Comparison of ENCODE assay signal across 11 mouse cellular contexts in the genomic region with DNA sequence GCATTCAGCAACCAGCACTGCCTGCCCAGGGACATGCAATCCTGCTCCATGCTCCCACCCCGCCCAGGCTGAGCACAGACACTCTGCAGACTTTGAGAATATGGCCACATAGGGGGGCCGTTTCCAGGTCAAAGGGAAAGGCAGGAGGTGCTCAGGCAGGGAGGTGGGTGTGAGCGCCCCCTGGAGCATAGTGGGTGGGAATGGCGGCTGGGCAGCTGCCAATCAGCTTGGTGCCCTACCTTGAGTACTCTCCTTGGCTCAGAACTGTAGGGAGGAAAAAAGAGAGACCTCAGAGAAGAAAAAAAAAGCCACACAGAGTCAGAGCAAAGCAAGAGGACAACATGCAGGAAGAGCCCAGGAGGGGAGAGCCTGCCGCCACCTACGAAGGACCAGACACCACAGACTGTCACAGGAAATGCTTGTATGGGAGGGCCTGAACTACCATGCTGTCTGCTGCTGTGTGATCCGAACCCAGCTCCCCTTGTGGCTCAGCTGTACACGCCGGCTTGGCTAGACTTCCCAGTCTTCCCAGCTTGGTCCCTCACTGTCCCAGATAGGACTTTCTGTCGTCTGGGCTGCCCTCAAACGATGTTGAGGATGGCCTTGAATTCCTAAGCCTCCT. TPM values are rescaled to one million over a fixed set of nuclear protein-coding genes. Genes with fewer than 3 reads are reported as not detected.
DNase-seq lines count a peak whose midpoint lies in the region; ATAC-seq and TF ChIP-seq lines count a peak whose summit lies in the region.
"Had no signal": no experiment of that assay in that cellular context is flagged by ENCODE, and none has a peak within 500 bp of the region (broad histone marks: within the 10 kb centered on the region; RNA-seq: fewer than 3 reads in every experiment).

No protein-coding gene starts in this region.

- no peak overlapping the region for H3K9ac ChIP-seq in liver, embryonic 14.5 days (replicated peaks)

- peaks cover 35% of the 10 kb centered on the region for H3K27me3 ChIP-seq in E14TG2a.4 (ENCODE audit: insufficient read depth, low read length)
- H3K27me3 ChIP-seq in liver, embryonic 14.5 days (ENCODE audit: control insufficient read depth, insufficient read depth, low read length), result no peaks in the 10 kb centered on the region
- H3K27me3 ChIP-seq: Patski had no signal

- H3K27ac ChIP-seq in left cerebral cortex, adult 2 months, result no peak overlapping the region
- no peak overlapping the region for H3K27ac ChIP-seq in liver, embryonic 14.5 days

- TF ChIP-seq EP300 in liver, embryonic 14.5 days (IDR thresholded peaks at IDR 0.05; ENCODE audit: low read depth), result no peak

- ATAC-seq in liver, embryonic 14.5 days (ENCODE audit: insufficient read depth), result no peak

- peaks cover 71% of the 10 kb centered on the region for H3K4me1 ChIP-seq in E14TG2a.4 (replicated peaks; ENCODE audit: low read depth, low read length)
- no peaks in the 10 kb centered on the region for H3K4me1 ChIP-seq in liver, embryonic 14.5 days (replicated peaks; ENCODE audit: control insufficient read depth in 2 of 2, insufficient read depth in 2 of 2, low read length in 1 of 2)

- H3K9me3 ChIP-seq in E14TG2a.4 (ENCODE audit: low read length), result no peaks in the 10 kb centered on the region
- H3K9me3 ChIP-seq in liver, embryonic 14.5 days (ENCODE audit: control insufficient read depth, low read length), result no peaks in the 10 kb centered on the region

- H3K4me3 ChIP-seq in left cerebral cortex, adult 2 months, result no peak overlapping the region
- H3K4me3 ChIP-seq in E14TG2a.4 (replicated peaks; ENCODE audit: low read length), result no peak overlapping the region
- no peak overlapping the region for H3K4me3 ChIP-seq in liver, embryonic 14.5 days (ENCODE audit: insufficient read depth in 1 of 2, low read depth in 2 of 2, low read length in 2 of 2)

- no peak overlapping the region for H3K4me2 ChIP-seq in liver, embryonic 14.5 days (ENCODE audit: low read depth)

- intact Hi-C loops in left cerebral cortex, adult 2 months (cut with DNase I), result no loop called here

- 41% methylated on average over 11 of the region's 11 CpGs for WGBS in liver, embryonic 14.5 days (ENCODE audit: insufficient replicate concordance)

- no peak for DNase-seq in left cerebral cortex, adult 2 months (ENCODE audit: extremely low spot score in 1 of 2, low spot score in 2 of 2)
- DNase-seq in left cerebral cortex, adult 18-20 months (ENCODE audit: low spot score in 2 of 2), result no peak
- DNase-seq in A20 (ENCODE audit: low read depth, low spot score), result peak; percentile 42
- no peak for DNase-seq in liver, embryonic 14.5 days (ENCODE audit: low read depth in 3 of 3, low spot score in 3 of 3)
- no peak for DNase-seq in urinary bladder, postnatal 36 days (ENCODE audit: low spot score in 2 of 2)
- DNase-seq in cerebellum, postnatal 4 days (ENCODE audit: low spot score in 2 of 2), result no peak
- DNase-seq in cerebellum, postnatal 36 days, result no peak
- DNase-seq: kidney, adult 9 months; lung, postnatal 14 days had no signal

- TF ChIP-seq CTCF in left cerebral cortex, adult 2 months (IDR thresholded peaks at IDR 0.05), result peak; percentile 24
- TF ChIP-seq CTCF in E14TG2a.4 (conservative IDR thresholded peaks at IDR 0.05; ENCODE audit: low read length), result peak; percentile 71
- peak; percentile 71 for TF ChIP-seq CTCF in liver, embryonic 14.5 days (IDR thresholded peaks at IDR 0.05; ENCODE audit: low read depth)

- H3K36me3 ChIP-seq in E14TG2a.4 (ENCODE audit: insufficient read depth, low read length), result 0 out of 2 replicates have a peak, but pooled peaks cover under 1% of the 10 kb centered on the region
- H3K36me3 ChIP-seq in liver, embryonic 14.5 days (replicated peaks; ENCODE audit: control insufficient read depth, insufficient read depth, low read depth), result no peaks in the 10 kb centered on the region

RNA-seq across cellular contexts. Expression of a gene that starts 16.3 kb away (rescaled TPM):
- total RNA-seq in left cerebral cortex, adult 2 months (2021), result 10 to 100 TPM; 24.4 to 28.2 TPM
- total RNA-seq in left cerebral cortex, adult 18-20 months (2021), result 10 to 100 TPM; 23.5 to 26.2 TPM
- polyA plus RNA-seq in liver, embryonic 14.5 days (2012; rRNA removed), result 2.4 and 2.6 TPM in 2 replicates
- 1.9 and 2.7 TPM in 2 replicates for polyA plus RNA-seq in liver, embryonic 14.5 days (2014; fragmentation: Nextera tagmentation; extraction: Ambion mirVana)

RNA-seq across cellular contexts. Expression of a gene that starts 31.7 kb away (rescaled TPM):
- total RNA-seq in left cerebral cortex, adult 2 months (2021), result 1 to 10 TPM; 3.4 to 4.8 TPM
- 1 to 10 TPM; 4.0 to 4.4 TPM for total RNA-seq in left cerebral cortex, adult 18-20 months (2021)
- polyA plus RNA-seq in liver, embryonic 14.5 days (2012; rRNA removed), result 0.44 TPM in 2 replicates
- 0.29 and 0.39 TPM in 2 replicates for polyA plus RNA-seq in liver, embryonic 14.5 days (2014; fragmentation: Nextera tagmentation; extraction: Ambion mirVana)
